Mouse (Mus musculus) heart, postnatal 10 days (tissue): Measurements from ENCODE around the gene Atg4d. TPM values are rescaled to one million over a fixed set of nuclear protein-coding genes. Genes with fewer than 3 reads are reported as not detected.

Source experiments
- total RNA-seq, 2 experiments: library from RNA; stranded (reverse); gene quantifications; 2 replicates each; pipeline ENCODE4 v1.2.3; 2021

Atg4d gene
- total RNA-seq, 2 experiments from 2014 or later, result 67.6 to 69.6 TPM

Other genes starting within 250 kb of the Atg4d start
- 1 to 10 TPM; 8.9 to 9.5 TPM for gene Icam1, start 249.3 kb upstream of the Atg4d start, total RNA-seq
- gene Icam4, start 235.9 kb upstream of the Atg4d start, total RNA-seq, result under 1 TPM; 0.53 to 0.79 TPM
- under 1 TPM; 0.10 to 0.12 TPM for gene Icam5, start 233.2 kb upstream of the Atg4d start, total RNA-seq
- not detected for gene Zglp1, start 198.2 kb upstream of the Atg4d start, total RNA-seq
- gene Gm49373, start 192.2 kb upstream of the Atg4d start, total RNA-seq, result under 1 TPM; 0.31 to 0.32 TPM
- gene Fdx1l, start 191.7 kb upstream of the Atg4d start, total RNA-seq, result 10 to 100 TPM; 29.3 to 31.7 TPM
- under 1 TPM; 0.64 to 0.77 TPM for gene Gm38431, start 173.3 kb upstream of the Atg4d start, total RNA-seq
- 10 to 100 TPM; 38.6 to 39.4 TPM for gene Raver1, start 173.3 kb upstream of the Atg4d start, total RNA-seq
- 1 to 10 TPM; 8.9 to 9.5 TPM for gene Tyk2, start 134.1 kb upstream of the Atg4d start, total RNA-seq
- 100 to 1,000 TPM; 167 to 169 TPM for gene Cdc37, start 115.3 kb upstream of the Atg4d start, total RNA-seq
- 10 to 100 TPM; 21.3 to 28.2 TPM for gene Pde4a, start 99.6 kb upstream of the Atg4d start, total RNA-seq
- 10 to 100 TPM; 38.5 to 39.5 TPM for gene Keap1, start 25.9 kb upstream of the Atg4d start, total RNA-seq
- gene S1pr5, start 16.9 kb upstream of the Atg4d start, total RNA-seq, result under 1 TPM; 0.41 to 0.50 TPM
- gene Kri1, start 22.7 kb downstream of the Atg4d start, total RNA-seq, result 10 to 100 TPM; 18.9 to 19.7 TPM
- gene Cdkn2d, start 26.1 kb downstream of the Atg4d start, total RNA-seq, result 10 to 100 TPM; 24.5 to 25.3 TPM
- gene Ap1m2, start 47.0 kb downstream of the Atg4d start, total RNA-seq, result not detected
- 10 to 100 TPM; 86.7 to 95.4 TPM for gene Slc44a2, start 55.4 kb downstream of the Atg4d start, total RNA-seq
- gene Ilf3, start 102.6 kb downstream of the Atg4d start, total RNA-seq, result 10 to 100 TPM; 41.3 to 51.0 TPM
- 10 to 100 TPM; 10.6 to 11.5 TPM for gene Qtrt1, start 146.5 kb downstream of the Atg4d start, total RNA-seq
- gene Dnm2, start 159.6 kb downstream of the Atg4d start, total RNA-seq, result 10 to 100 TPM; 90.0 to 90.6 TPM
- 10 to 100 TPM; 44.8 to 46.7 TPM for gene Tmed1, start 245.0 kb downstream of the Atg4d start, total RNA-seq